Mouse (Mus musculus): ENCODE results near the gene Smim23.

Smim23 gene

GRCm38 (mm10) chr11:32824505-32824904, at the start of gene Smim23:
TSS of gene Smim23 (minus strand) at chr11:32824605.
- no peak for DNase-seq (ENCODE audit: extremely low spot score, low read depth, low spot score)

- DNase-seq (ENCODE audit: extremely low spot score, low read depth, low spot score): no peak
Measured at GRCm38 (mm10) chr11:32868619-32869383, 44.4 kb upstream of the Smim23 start.

- DNase-seq (ENCODE audit: extremely low spot score, low read depth, low spot score): no peak
Measured at GRCm38 (mm10) chr11:32864615-32865014, 40.2 kb upstream of the Smim23 start.

DNA sequence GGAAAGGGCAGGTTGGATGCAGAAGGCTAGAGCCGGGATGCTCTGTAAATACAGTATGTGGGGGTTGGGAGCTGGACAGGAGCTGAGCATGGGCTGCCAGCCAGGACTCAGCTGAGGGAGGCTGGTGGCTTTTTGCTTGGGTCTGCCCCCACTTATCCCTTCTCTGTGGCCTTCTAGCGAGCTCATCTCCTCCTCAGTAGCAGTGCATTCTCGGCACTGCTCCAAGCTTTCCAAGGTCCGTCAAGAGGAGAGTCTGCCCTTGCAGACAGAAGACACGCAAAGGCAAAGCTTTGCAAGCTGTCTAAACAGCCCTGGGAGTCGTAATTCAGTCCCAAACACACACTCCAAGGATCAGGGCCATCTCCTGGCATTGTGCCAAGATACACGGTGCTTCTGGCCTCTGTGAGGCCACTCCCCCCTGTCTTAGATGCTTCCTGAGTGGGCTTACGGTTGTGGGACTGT, 33.0 kb upstream of the Smim23 start:
- no peak for DNase-seq (ENCODE audit: extremely low spot score, low read depth, low spot score)

DNA sequence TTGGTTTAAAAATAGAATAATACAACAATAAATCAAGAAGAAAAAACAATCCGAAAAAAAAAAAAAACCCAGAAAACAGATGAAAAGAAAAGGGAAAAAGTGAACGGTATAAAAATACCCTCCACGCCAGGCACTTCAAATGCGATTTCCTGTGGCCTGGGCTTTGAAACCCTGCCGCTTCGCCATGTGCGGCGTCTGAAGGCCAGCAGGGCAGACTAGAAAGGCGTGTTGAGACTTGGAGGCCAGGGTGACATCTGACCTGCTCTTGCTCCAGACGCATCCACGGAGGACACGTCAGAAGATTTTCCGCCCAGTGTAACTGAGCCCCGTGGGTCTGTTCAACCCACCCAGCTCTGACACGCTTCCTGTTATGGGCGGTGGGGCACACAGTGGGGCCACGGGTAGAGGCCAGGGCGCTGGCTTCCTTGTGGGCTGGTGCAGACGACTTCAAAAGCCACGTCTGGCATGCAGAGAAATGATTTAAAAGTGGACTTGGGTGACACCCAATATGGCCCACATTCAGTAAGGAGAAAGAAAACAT, 22.3 kb upstream of the Smim23 start:
- DNase-seq (ENCODE audit: extremely low spot score, low read depth, low spot score): no peak

DNA sequence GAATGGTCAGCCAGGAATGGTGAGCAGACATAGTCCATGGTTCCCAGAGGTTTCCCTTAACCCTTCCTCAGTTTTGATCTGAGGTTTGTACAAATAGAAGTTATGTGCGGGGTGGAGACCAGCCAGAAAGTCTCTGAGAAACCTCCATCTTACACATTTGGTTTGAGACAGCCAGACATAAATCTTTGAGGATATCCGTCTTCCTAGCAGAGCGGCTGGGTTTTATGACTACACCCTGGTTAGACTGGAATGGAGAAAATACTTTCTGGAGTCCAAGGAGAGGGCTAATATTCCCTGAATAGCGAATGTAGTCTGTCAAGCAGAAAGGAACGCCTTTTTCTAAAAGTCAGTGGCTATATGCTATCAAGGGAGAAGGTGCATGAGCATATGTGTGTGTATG, 16.8 kb upstream of the Smim23 start:
- no peak for DNase-seq (ENCODE audit: extremely low spot score, low read depth, low spot score)

GRCm38 (mm10) chr11:32840256-32840655, 15.9 kb upstream of the Smim23 start:
- no peak for DNase-seq (ENCODE audit: extremely low spot score, low read depth, low spot score)

GRCm38 (mm10) chr11:32835022-32835421, 10.6 kb upstream of the Smim23 start:
- DNase-seq (ENCODE audit: extremely low spot score, low read depth, low spot score): no peak

DNA sequence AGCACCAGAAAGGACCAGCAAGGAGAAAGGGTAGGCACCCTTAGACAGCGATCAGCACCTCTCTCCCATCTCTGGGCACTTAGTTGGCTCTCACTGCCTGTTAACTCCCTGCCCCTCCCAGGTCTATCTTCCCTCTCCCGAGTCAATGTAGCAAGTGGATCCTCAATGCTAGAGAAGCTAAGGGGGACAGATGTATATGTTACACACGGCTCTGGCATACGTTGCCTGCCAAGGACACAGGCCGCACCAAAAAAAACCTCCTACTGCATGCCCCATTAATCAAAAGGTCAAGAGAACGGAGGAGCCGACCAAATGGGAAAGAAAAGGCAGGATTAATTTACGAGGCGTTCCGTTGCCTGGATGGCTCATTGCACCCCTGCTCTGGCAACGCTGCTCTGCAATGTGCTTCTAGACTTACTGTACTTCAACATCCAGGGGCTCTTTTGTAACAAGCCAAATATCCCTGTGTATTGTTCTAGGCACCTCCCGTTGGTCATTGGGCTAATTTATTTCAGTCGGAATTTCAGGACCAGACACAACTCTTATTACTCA, 10.0 kb upstream of the Smim23 start:
- DNase-seq (ENCODE audit: extremely low spot score, low read depth, low spot score): no peak

GRCm38 (mm10) chr11:32817566-32817965, 6.8 kb downstream of the Smim23 start:
- DNase-seq (ENCODE audit: extremely low spot score, low read depth, low spot score): no peak

GRCm38 (mm10) chr11:32814286-32814685, 10.1 kb downstream of the Smim23 start:
- DNase-seq (ENCODE audit: extremely low spot score, low read depth, low spot score): no peak

DNA sequence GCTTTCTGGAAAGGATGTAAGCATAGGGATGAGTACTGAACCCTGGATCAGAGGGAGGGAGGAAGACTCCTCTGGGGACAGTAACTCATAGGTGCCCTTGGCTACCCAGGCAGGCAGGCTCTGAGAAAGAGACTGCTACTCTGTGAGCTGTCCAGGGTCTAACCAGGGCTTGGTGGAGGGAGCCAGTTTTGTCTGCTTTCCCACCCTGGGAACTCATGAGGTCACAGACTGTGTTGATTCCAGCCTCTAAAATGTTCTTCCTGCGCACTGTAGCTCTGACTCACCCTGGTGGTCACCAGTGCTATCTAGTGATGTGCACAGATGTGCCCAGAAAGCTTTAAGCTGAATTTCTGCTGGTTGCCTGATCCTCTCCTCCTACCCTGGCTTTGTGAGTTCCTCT, 15.3 kb downstream of the Smim23 start:
- DNase-seq (ENCODE audit: extremely low spot score, low read depth, low spot score): no peak

GRCm38 (mm10) chr11:32805958-32806357, 18.4 kb downstream of the Smim23 start:
- DNase-seq (ENCODE audit: extremely low spot score, low read depth, low spot score): peak; percentile 24

- no peak for DNase-seq (ENCODE audit: extremely low spot score, low read depth, low spot score)
Measured at GRCm38 (mm10) chr11:32803658-32804057, 20.7 kb downstream of the Smim23 start.

DNA sequence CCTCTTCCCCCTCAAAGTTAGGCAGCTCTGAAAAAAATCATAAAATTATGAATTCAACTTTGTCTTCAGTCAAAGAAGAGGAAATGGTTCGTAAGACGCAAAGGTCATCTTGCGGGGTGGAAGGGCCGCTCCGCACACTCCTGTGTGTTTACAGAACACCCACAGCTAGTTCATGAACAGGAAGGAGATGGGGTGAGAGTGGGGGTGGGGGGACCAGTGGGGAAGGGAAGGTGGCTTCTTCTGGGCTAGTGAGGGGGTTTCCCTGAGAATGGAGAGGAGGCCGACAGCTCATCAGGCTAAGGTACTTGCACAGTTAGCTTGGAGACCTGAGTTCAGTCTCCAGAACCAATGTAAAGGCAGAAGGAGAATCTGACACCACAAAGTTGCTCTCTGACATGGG, 22.7 kb downstream of the Smim23 start:
- no peak for DNase-seq (ENCODE audit: extremely low spot score, low read depth, low spot score)

- peak; percentile 37 for DNase-seq (ENCODE audit: extremely low spot score, low read depth, low spot score)
Measured at GRCm38 (mm10) chr11:32800929-32801375, 23.5 kb downstream of the Smim23 start.

- DNase-seq (ENCODE audit: extremely low spot score, low read depth, low spot score): no peak
Measured at GRCm38 (mm10) chr11:32798445-32798844, 26.0 kb downstream of the Smim23 start.

GRCm38 (mm10) chr11:32794759-32795445, 29.5 kb downstream of the Smim23 start:
- DNase-seq (ENCODE audit: extremely low spot score, low read depth, low spot score): no peak

GRCm38 (mm10) chr11:32786201-32786600, 38.2 kb downstream of the Smim23 start:
- DNase-seq (ENCODE audit: extremely low spot score, low read depth, low spot score): no peak

- no peak for DNase-seq (ENCODE audit: extremely low spot score, low read depth, low spot score)
Measured at GRCm38 (mm10) chr11:32785591-32786147, 38.7 kb downstream of the Smim23 start.

DNA sequence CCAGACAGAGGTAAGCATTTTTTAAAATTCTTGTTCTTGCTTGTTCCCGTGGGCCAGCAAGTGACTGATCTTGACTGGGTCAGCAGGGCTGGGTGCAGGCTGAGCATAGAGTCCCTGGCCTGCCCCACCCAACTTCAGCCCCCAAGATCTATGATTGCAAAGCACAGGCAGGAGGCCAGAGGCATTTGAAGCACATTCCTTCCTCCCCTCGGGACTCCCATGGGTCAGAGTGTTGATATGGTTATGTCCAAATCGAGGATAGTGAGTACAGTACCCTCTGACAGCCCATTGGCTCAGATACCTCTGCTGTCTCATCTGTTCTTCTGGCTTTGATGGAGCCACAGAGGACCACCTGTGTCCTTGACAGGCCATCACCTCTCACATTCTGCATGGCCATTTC, 41.7 kb downstream of the Smim23 start:
- no peak for DNase-seq (ENCODE audit: extremely low spot score, low read depth, low spot score)

Measured in hindlimb bud, embryonic 11.5 days (tissue).